Mouse (Mus musculus) testis, adult 2 months (tissue): Measurements from ENCODE around the gene Rbfox3.

Source experiments
- CTCF ChIP-seq: fragments of 200-500 bp; IDR thresholded peaks from 2 replicates; pipeline ENCODE4 v1.5.1; 2012; ENCODE audit warnings: low read depth, mild to moderate bottlenecking, inconsistent platforms, low read length, moderate library complexity; ENCODE audit not compliant: control insufficient read depth, insufficient read depth, insufficient replicate concordance
- POLR2A ChIP-seq: fragments of 200-500 bp; IDR thresholded peaks from 2 replicates; pipeline ENCODE4 v1.6.1; 2012; ENCODE audit warnings: low read depth, mild to moderate bottlenecking, inconsistent platforms, low read length, moderate library complexity; ENCODE audit not compliant: control insufficient read depth

GRCm38 (mm10) chr11:118750745-118751330 lies 160.6 kb downstream of the Rbfox3 start:
- TF ChIP-seq POLR2A (no peak), CTCF (no peak)
